Mouse (Mus musculus): ENCODE data around the gene Polr3k.

The Polr3k gene

DNA sequence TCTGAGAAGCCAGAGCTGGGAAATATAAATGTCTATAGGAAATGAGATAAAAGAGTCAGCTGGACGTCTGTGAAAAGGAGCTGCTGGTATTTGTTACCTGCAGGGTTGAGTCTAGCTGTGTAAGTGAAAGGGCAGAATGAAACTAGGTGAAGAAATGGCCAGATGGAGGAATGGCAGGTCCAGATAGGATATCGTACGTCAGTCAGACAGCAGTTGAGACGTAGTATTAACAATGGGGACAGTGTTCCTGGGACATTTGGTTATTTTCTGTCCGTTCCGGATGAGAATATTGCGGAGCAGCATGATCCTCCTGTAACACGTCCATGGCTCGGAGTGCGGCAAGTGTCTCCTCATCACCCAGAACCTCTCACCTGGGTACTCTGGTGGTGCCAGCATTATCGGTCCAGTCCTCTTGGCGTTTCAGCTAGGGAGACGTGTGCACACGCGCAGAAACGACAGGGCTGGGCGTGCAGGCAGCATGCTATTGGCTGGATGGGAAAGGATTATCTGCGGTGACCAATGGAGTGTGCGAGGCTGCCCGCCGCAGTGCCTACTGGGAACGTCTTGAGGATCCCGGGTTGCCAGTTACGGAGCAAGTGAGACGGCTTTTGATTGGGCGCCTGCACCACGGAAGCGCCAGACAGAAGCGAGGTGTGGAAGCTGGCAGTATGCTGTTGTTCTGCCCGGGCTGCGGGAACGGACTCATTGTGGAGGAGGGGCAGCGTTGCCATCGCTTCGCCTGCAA is at the start of gene Polr3k:
TSS of gene Polr3k (plus strand) at position 547 of the 745 bp plus-strand sequence.
- DNase-seq (ENCODE audit: low read depth, low spot score) = peak; percentile 98

DNA sequence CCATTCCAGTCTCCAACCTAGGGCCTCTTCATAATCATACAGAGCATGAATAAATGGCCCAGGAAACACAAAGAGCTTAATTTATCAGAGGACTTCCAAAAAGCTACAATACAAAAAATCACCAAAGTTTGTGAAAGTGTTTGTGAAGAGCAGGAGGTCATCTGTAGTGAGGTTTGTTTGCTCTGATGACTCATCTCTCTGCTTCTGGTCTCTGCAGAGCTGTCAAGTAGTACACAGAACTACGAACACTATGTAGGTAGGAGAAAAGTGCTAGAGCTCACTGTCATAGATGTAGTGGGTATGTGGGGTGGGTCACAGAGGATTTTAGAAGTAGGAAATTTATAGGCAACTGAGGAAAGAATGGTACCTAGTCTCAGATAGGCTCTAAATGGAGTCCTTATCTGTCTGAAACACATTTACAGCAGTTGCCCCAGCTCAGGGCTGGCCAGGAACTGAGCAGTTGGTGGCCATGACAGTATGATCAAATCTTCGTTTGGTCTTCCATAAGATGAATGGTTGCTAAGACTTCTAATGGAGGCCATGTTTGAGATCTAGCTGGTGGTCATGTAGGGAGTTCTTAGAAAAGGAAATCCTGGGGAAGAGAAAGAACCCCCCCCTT is 35.0 kb upstream of the Polr3k start:
- no peak for DNase-seq (ENCODE audit: low read depth, low spot score)

DNA sequence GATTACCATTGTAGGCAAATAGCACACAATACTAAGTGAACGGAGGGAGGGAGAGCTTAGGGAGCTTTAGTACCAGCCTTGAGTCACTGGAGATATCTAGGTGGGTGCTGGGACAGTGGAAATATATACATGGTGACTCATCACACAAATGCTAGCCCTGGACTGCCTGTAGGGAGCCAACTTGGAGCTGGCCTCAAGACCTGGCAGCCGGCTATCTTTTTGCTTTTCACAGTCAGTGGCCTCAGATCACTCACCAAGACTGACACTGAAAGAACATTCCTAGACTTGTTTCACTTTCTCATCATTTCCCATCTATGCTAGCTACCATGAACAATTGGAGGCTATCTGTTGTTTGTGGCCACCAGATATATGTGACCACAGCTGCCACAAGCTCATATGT is 31.4 kb upstream of the Polr3k start:
- DNase-seq (ENCODE audit: low read depth, low spot score) = no peak

DNA sequence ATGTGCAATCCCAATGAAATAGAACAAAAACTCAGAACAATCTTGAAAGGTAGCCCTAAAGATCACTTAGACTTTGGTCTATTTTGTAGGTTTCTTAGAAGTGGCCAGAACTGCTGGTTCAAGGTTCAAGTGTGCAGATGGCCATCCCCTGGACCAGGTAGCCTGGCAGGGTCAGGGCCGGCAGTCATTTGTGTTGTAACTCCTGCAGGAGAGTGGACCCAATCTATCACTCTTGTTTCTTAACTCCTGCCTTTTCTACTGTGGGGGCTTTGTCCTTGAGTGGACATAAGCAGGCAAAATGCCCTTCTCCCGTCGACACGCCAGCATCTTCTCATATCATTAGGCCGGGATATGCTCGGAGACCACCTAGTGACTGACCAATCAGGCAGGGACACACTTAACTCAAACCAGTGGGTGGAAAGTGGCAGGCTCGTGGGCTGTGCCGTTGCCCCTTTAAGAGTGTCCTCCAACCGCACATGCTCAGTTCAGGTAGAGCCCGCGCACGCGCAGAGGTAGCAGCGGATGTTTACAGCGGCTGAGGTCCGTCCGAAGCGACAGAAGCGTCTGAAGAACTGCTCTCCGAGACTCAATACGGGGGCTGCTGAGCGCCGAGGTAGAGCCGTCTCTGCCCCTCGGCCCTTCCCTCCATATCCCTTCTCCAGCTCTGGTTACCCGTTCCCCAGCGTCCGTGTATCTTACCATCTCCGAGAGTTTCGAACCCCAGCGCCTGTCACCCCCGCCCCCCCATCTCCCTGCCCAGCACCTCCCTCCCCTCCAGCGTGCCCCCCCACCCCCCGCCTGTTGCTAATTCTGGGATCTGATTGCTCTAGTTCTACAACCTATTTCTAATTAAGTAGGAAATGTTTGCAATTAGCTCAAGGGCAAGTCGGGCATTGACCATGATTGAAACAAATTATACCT is 26.5 kb upstream of the Polr3k start, which contains the start of gene Pcmtd2:
TSS of gene Pcmtd2 (plus strand) at position 483 of the 921 bp plus-strand sequence.
- DNase-seq (ENCODE audit: low read depth, low spot score) = peak; percentile 94

DNA sequence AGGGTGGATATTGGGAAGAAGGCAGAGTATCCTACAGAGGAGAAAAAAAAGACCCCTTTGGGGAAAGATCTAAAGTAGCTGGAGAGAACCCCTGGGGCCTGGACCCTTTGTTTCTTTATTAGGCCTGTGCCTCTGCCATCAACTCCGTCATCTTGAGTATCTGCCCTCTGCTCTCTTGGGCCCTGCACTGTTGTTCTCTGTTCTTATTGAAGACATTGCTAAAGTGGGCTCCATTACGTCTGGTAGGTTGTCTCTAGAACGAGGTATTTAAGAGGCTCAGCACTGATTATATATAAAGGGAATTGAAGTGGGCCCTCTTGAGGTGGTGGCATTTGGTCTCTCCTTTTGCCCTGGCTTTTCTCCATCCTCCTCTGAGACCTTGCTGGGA is 25.9 kb upstream of the Polr3k start:
- peak; percentile 26 for DNase-seq (ENCODE audit: low read depth, low spot score)

- no peak for DNase-seq (ENCODE audit: low read depth, low spot score)
Observed at GRCm38 (mm10) chr2:181845709-181846394, 18.3 kb upstream of the Polr3k start.

DNA sequence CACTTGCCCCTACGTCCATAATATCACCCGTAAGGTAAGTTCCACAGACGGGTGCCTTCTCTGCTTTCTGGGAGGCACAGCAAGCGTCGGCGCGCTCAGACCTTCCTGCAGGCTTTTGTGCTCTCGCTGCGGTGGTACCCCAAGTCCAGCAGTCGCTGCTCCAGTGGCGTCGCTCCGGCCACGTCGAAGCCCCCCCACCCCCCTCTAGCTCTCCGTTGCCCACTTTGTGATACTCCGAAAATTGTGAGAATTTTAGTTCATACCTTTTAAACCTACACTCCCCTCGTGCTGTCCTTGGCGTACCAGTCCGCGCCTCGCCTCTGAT is 361 bp downstream of the Polr3k start:
- DNase-seq (ENCODE audit: low read depth, low spot score) = no peak

GRCm38 (mm10) chr2:181866931-181867330 is 2.8 kb downstream of the Polr3k start:
- peak; percentile 76 for DNase-seq (ENCODE audit: low read depth, low spot score)

DNA sequence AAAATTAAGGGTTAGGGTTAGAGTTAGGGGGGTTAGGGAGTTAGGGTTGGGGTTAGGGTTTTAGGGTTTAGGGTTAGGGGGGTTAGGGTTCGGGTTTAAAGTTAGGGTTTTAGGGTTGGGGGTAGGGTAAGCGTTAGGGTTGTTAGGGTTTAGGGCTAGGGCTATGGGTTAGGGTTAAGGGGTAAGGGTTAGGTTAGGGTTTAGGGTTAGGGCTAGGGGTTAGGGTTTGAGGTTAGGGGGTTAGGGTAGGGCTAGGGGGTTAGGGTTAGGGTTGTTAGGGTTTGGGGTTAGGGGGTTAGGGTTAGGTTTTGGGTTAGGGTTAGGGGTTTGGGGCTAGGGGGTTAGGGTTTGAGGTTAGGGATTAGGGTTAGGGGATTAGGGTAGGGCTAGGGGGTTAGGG is 6.9 kb downstream of the Polr3k start:
- no peak for DNase-seq (ENCODE audit: low read depth, low spot score)

GRCm38 (mm10) chr2:181878903-181879302 is 14.8 kb downstream of the Polr3k start:
- no peak for DNase-seq (ENCODE audit: low read depth, low spot score)

GRCm38 (mm10) chr2:181883022-181883749 is 19.0 kb downstream of the Polr3k start:
- no peak for DNase-seq (ENCODE audit: low read depth, low spot score)

GRCm38 (mm10) chr2:181917861-181918260 is 53.7 kb downstream of the Polr3k start:
- DNase-seq (ENCODE audit: low read depth, low spot score) = peak; percentile 92

GRCm38 (mm10) chr2:181918501-181918900 is 54.4 kb downstream of the Polr3k start:
- peak; percentile 99 for DNase-seq (ENCODE audit: low read depth, low spot score)

Measured in R1 (cell line).